Mouse (Mus musculus) adrenal gland, postnatal 14 days (tissue): Measurements from ENCODE around the gene Nupr1. TPM values are rescaled to one million over a fixed set of nuclear protein-coding genes. Genes with fewer than 3 reads are reported as not detected.
A peak's percentile ranks its signal among the peaks of the same experiment; 100 is the strongest.

Experiments
- DNase-seq: peaks from one replicate; pipeline ENCODE4 v3.0.0; 2021; ENCODE audit warnings: mixed read lengths
- long read RNA-seq, 2 experiments: library from polyadenylated mRNA; stranded (forward); transcript quantifications; one replicate each; pipeline ENCODE4 v2.0.0; 2021
- total RNA-seq: library from RNA; stranded (reverse); gene quantifications from 2 replicates; pipeline ENCODE4 v1.2.3, GENCODE M21; 2021

Gene Nupr1
- total RNA-seq: 16.2 and 21.5 TPM in 2 replicates
- long read RNA-seq, experiment 1, transcript Nupr1-201 (3 exons, 829 nt): major isoform, 7 of 9 reads
- long read RNA-seq, experiment 1, partial matches to known transcripts: 1 of 9 reads
- long read RNA-seq, experiment 1, other reads (novel, unspliced or antisense): 1 of 9 reads
- long read RNA-seq, experiment 2, transcript Nupr1-201 (3 exons, 829 nt): major isoform, 17 of 21 reads
- long read RNA-seq, experiment 2, partial matches to known transcripts: 0 of 21 reads
- long read RNA-seq, experiment 2, other reads (novel, unspliced or antisense): 4 of 21 reads

GRCm38 (mm10) chr7:126630824-126631518 lies at the start of gene Nupr1:
Gene Nupr1, minus strand, starts transcription at chr7:126630861.
- no peak for DNase-seq

GRCm38 (mm10) chr7:126679683-126680082 lies 49.0 kb upstream of the Nupr1 start:
- no peak for DNase-seq

- no peak for DNase-seq
Measured at GRCm38 (mm10) chr7:126678545-126679341, 48.1 kb upstream of the Nupr1 start.

- no peak for DNase-seq
Measured at GRCm38 (mm10) chr7:126676631-126677220, 46.1 kb upstream of the Nupr1 start.

- peak; percentile 70 for DNase-seq
Measured at GRCm38 (mm10) chr7:126676207-126676606, 45.5 kb upstream of the Nupr1 start, which contains the start of gene Sult1a1. Gene Sult1a1, minus strand, starts transcription at chr7:126676432.

- no peak for DNase-seq
Measured at GRCm38 (mm10) chr7:126675104-126675503, 44.4 kb upstream of the Nupr1 start.

- DNase-seq: no peak
Measured at GRCm38 (mm10) chr7:126672111-126672510, 41.5 kb upstream of the Nupr1 start.

- DNase-seq: no peak
Measured at GRCm38 (mm10) chr7:126670152-126670551, 39.5 kb upstream of the Nupr1 start.

- peak; percentile 30 for DNase-seq
Measured at GRCm38 (mm10) chr7:126668452-126668851, 37.8 kb upstream of the Nupr1 start.

- DNase-seq: no peak
Measured at GRCm38 (mm10) chr7:126667495-126668090, 36.9 kb upstream of the Nupr1 start.

GRCm38 (mm10) chr7:126665269-126665668 lies 34.6 kb upstream of the Nupr1 start:
- DNase-seq: peak; percentile 52

- no peak for DNase-seq
Measured at GRCm38 (mm10) chr7:126663646-126664045, 33.0 kb upstream of the Nupr1 start.

- peak; percentile 37 for DNase-seq
Measured at GRCm38 (mm10) chr7:126659771-126660170, 29.1 kb upstream of the Nupr1 start.

- DNase-seq: no peak
Measured at GRCm38 (mm10) chr7:126657522-126657921, 26.9 kb upstream of the Nupr1 start.

- DNase-seq: no peak
Measured at GRCm38 (mm10) chr7:126655695-126656094, 25.0 kb upstream of the Nupr1 start.

GRCm38 (mm10) chr7:126653991-126654390 lies 23.3 kb upstream of the Nupr1 start:
- DNase-seq: no peak

GRCm38 (mm10) chr7:126650852-126651251 lies 20.2 kb upstream of the Nupr1 start:
- DNase-seq: no peak

GRCm38 (mm10) chr7:126649231-126650051 lies 18.8 kb upstream of the Nupr1 start, which contains the start of gene Sgf29:
Gene Sgf29, plus strand, starts transcription at chr7:126649309.
- peak; percentile 97 for DNase-seq

- no peak for DNase-seq
Measured at GRCm38 (mm10) chr7:126648486-126648885, 17.8 kb upstream of the Nupr1 start.

GRCm38 (mm10) chr7:126645708-126646107 lies 15.0 kb upstream of the Nupr1 start:
- no peak for DNase-seq

GRCm38 (mm10) chr7:126644914-126645313 lies 14.3 kb upstream of the Nupr1 start:
- no peak for DNase-seq
